Mouse (Mus musculus) MEL (cell line): ENCODE results near the gene Serpinb7.

Source experiments
- CTCF ChIP-seq, 3 experiments: IDR thresholded peaks in 2 of 3; conservative IDR thresholded peaks in 1 of 3; 2 replicates each; pipeline ENCODE4 v1.5.1; 2011 to 2012; ENCODE audit warnings: low read length in 3 of 3, low read depth in 2 of 3, mild to moderate bottlenecking in 2 of 3, improper control_type of control experiment in 1 of 3, inconsistent platforms in 1 of 3, mixed read lengths in 1 of 3, moderate library complexity in 1 of 3; ENCODE audit not compliant: control insufficient read depth in 1 of 3, insufficient read depth in 1 of 3, poor library complexity in 1 of 3, severe bottlenecking in 1 of 3
- ETS1 ChIP-seq: IDR thresholded peaks from 2 replicates; pipeline ENCODE4 v1.6.1; 2012; ENCODE audit warnings: low read depth, mild to moderate bottlenecking, inconsistent platforms, low read length, improper control_type of control experiment, moderate library complexity
- MAZ ChIP-seq: IDR thresholded peaks from 2 replicates; pipeline ENCODE4 v1.6.1; 2012; ENCODE audit warnings: low read depth, mild to moderate bottlenecking, inconsistent platforms, low read length, improper control_type of control experiment
- NRF1 ChIP-seq: IDR thresholded peaks from 2 replicates; pipeline ENCODE4 v1.6.1; 2014; ENCODE audit warnings: low read depth, mild to moderate bottlenecking, inconsistent platforms, low read length, improper control_type of control experiment, moderate library complexity; ENCODE audit not compliant: poor library complexity, insufficient read depth, severe bottlenecking
- POLR2A ChIP-seq, 2 experiments: IDR thresholded peaks; 2 replicates each; pipeline ENCODE4 v1.6.1; 2011 to 2012; ENCODE audit warnings: low read length in 2 of 2, mild to moderate bottlenecking in 2 of 2, control low read depth in 1 of 2, improper control_type of control experiment in 1 of 2, low read depth in 1 of 2, moderate library complexity in 1 of 2; ENCODE audit not compliant: control insufficient read depth in 1 of 2, insufficient read depth in 1 of 2, poor library complexity in 1 of 2
- RCOR1 ChIP-seq: IDR thresholded peaks from 2 replicates; pipeline ENCODE4 v1.6.1; 2012; ENCODE audit warnings: low read depth, mild to moderate bottlenecking, inconsistent platforms, low read length, improper control_type of control experiment

DNA sequence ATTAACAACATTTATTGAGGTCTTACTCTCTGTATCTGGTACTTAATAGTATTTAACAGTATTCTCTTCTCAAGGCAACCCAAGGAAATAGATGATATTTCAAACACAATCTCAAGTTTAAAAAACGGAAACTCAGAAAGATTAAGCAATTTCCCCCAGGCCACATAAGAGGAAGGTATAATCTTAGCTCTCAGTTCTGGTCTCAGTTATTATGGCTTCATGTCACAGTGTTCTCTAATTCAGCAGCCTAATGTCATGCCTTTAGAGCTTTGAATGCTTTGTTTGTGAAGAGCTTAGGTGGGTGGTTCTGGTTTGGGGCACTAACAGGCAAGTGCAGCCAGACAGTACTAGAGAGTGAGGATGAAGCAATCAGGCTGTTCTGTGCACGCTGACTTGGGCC is 9.7 kb upstream of the Serpinb7 start:
- TF ChIP-seq MAZ (no peak), ETS1 (no peak), POLR2A (IDR thresholded peaks at IDR 0.05; ENCODE audit: control insufficient read depth in 1 of 2, insufficient read depth in 1 of 2, low read depth in 1 of 2, low read length in 2 of 2, poor library complexity in 1 of 2) (no peak), RCOR1 (no peak; the same call in 1 of the 2 replicates), CTCF (IDR thresholded peaks at IDR 0.05 in 2 of 3, conservative IDR thresholded peaks at IDR 0.05 in 1 of 3; ENCODE audit: control insufficient read depth in 1 of 3, insufficient read depth in 1 of 3, low read depth in 2 of 3, low read length in 3 of 3, poor library complexity in 1 of 3, severe bottlenecking in 1 of 3) (no peak), NRF1 (no peak)
